Mouse (Mus musculus) heart, postnatal 0 days (tissue): ENCODE measurements around the gene Farp1.

Experiments
- CTCF ChIP-seq: IDR thresholded peaks from 2 replicates; pipeline ENCODE4 v1.5.1; 2016; ENCODE audit warnings: antibody characterized with exemption, control low read depth, low read depth
- EP300 ChIP-seq: IDR thresholded peaks from 2 replicates; pipeline ENCODE4 v1.6.1; 2016; ENCODE audit warnings: antibody characterized with exemption, low read depth

DNA sequence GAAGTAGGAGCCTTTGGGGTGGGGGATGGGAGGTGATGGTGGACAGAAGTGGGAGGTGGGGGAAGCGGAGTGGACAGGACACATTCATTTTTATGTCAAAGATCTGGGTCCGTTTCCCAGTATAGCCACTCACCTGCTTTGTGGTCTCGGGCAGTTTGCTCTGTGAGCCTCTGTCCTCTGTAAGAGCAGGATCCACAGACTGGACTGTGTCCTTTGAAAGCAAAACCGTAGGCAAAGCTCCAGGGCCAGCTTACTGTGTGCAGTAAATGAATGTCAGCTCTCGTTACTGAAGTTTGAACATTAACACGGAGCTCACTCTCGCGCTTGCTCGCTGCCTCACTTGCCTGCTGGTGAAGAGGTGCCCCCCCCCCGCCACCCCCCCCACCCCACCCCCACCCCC lies 110.7 kb downstream of the Farp1 start:
- TF ChIP-seq CTCF, result no peak
- no peak for TF ChIP-seq EP300
